Mouse (Mus musculus) CH12.LX (cell line): Measurements from ENCODE around the gene Ercc6. TPM values are rescaled to one million over a fixed set of nuclear protein-coding genes. Genes with fewer than 3 reads are reported as not detected.

Experiments used
- DNase-seq: peaks from one replicate; pipeline ENCODE4 v3.0.0-alpha.2; 2013; ENCODE audit errors: extremely low read depth
- H3K27ac ChIP-seq: 2 replicates; pipeline ENCODE4 v1.5.1; 2012; ENCODE audit warnings: low read depth, mild to moderate bottlenecking, control low read depth, moderate library complexity; ENCODE audit not compliant: insufficient read depth
- H3K27me3 ChIP-seq: replicated peaks from 2 replicates; pipeline ENCODE3; 2012; ENCODE audit warnings: inconsistent platforms
- H3K36me3 ChIP-seq, 2 experiments: replicated peaks in 1 of 2; 2 replicates each; pipeline versions ENCODE3 to v1.6.1; 2012; ENCODE audit warnings: inconsistent platforms in 1 of 2, low read length in 1 of 2, mild to moderate bottlenecking in 1 of 2, mixed read lengths in 1 of 2, moderate library complexity in 1 of 2; ENCODE audit not compliant: control insufficient read depth in 1 of 2, insufficient read depth in 1 of 2
- H3K4me1 ChIP-seq, 2 experiments: 2 replicates each; pipeline ENCODE4 v1.6.1; 2012; ENCODE audit warnings: inconsistent platforms in 1 of 2, moderate library complexity in 1 of 2; ENCODE audit not compliant: insufficient read depth in 2 of 2, control insufficient read depth in 1 of 2
- H3K4me2 ChIP-seq: 2 replicates; pipeline ENCODE4 v1.6.1; 2012; ENCODE audit warnings: low read depth, mild to moderate bottlenecking, control low read depth; ENCODE audit not compliant: poor library complexity, insufficient read depth, severe bottlenecking
- H3K4me3 ChIP-seq, 3 experiments: fragments of 150-350 bp in 1 of 3; sonication (generic) in 1 of 3; replicated peaks in 1 of 3; 2 replicates each; pipeline versions ENCODE3 to v1.5.1; 2011 to 2012; ENCODE audit warnings: low read depth in 2 of 3, low read length in 2 of 3, mild to moderate bottlenecking in 2 of 3, moderate library complexity in 2 of 3, control low read depth in 1 of 3, improper control_type of control experiment in 1 of 3, inconsistent platforms in 1 of 3, mixed read lengths in 1 of 3; ENCODE audit not compliant: poor library complexity in 1 of 3
- H3K79me2 ChIP-seq: replicated peaks from 2 replicates; pipeline ENCODE4 v1.6.1; 2012; ENCODE audit warnings: mild to moderate bottlenecking, moderate library complexity; ENCODE audit not compliant: control insufficient read depth, poor library complexity, insufficient read depth, severe bottlenecking; ENCODE audit errors: extremely low read depth
- H3K9ac ChIP-seq: 2 replicates; pipeline ENCODE4 v1.6.1; 2012; ENCODE audit warnings: low read depth, mild to moderate bottlenecking, control low read depth, moderate library complexity; ENCODE audit not compliant: insufficient read depth
- H3K9me3 ChIP-seq: replicated peaks from 2 replicates; pipeline ENCODE3; 2012; ENCODE audit warnings: low read length, inconsistent platforms, mixed read lengths
- CTCF ChIP-seq, 2 experiments: IDR thresholded peaks in 1 of 2; conservative IDR thresholded peaks in 1 of 2; 2 replicates each; pipeline ENCODE4 v1.5.1; 2011 to 2012; ENCODE audit warnings: low read depth in 2 of 2, low read length in 2 of 2, improper control_type of control experiment in 1 of 2, inconsistent platforms in 1 of 2, mild to moderate bottlenecking in 1 of 2, moderate library complexity in 1 of 2
- ELF1 ChIP-seq: IDR thresholded peaks from 2 replicates; pipeline ENCODE4 v1.6.1; 2014; ENCODE audit warnings: low read depth, mild to moderate bottlenecking, inconsistent platforms, low read length, improper control_type of control experiment
- EP300 ChIP-seq: IDR thresholded peaks from 2 replicates; pipeline ENCODE4 v1.6.1; 2011; ENCODE audit warnings: low read length, improper control_type of control experiment
- ETS1 ChIP-seq: conservative IDR thresholded peaks from 2 replicates; pipeline ENCODE4 v1.6.1; 2012; ENCODE audit warnings: low read depth, mild to moderate bottlenecking, inconsistent platforms, low read length, improper control_type of control experiment, moderate library complexity
- GABPA ChIP-seq: IDR thresholded peaks from 2 replicates; pipeline ENCODE4 v1.6.1; 2012; ENCODE audit warnings: low read depth, low read length, improper control_type of control experiment, inconsistent platforms; ENCODE audit not compliant: insufficient replicate concordance
- IRF4 ChIP-seq: IDR thresholded peaks from 2 replicates; pipeline ENCODE4 v1.6.1; 2014; ENCODE audit warnings: low read depth, mild to moderate bottlenecking, inconsistent platforms, low read length, improper control_type of control experiment
- JUN ChIP-seq: IDR thresholded peaks from 2 replicates; pipeline ENCODE4 v1.6.1; 2011; ENCODE audit warnings: low read depth, mild to moderate bottlenecking, low read length, improper control_type of control experiment, moderate library complexity; ENCODE audit not compliant: insufficient read depth
- JUND ChIP-seq: conservative IDR thresholded peaks from 2 replicates; pipeline ENCODE4 v1.6.1; 2011; ENCODE audit warnings: low read depth, low read length, improper control_type of control experiment
- MAFK ChIP-seq: IDR thresholded peaks from 2 replicates; pipeline ENCODE4 v1.6.1; 2011; ENCODE audit warnings: low read length, improper control_type of control experiment; ENCODE audit not compliant: insufficient replicate concordance
- MAX ChIP-seq: IDR thresholded peaks from 2 replicates; pipeline ENCODE4 v1.6.1; 2011; ENCODE audit warnings: low read length, improper control_type of control experiment
- MXI1 ChIP-seq: IDR thresholded peaks from 2 replicates; pipeline ENCODE4 v1.6.1; 2011; ENCODE audit warnings: mild to moderate bottlenecking, low read depth, low read length, improper control_type of control experiment
- NRF1 ChIP-seq: IDR thresholded peaks from 2 replicates; pipeline ENCODE4 v1.6.1; 2014; ENCODE audit warnings: low read depth, mild to moderate bottlenecking, inconsistent platforms, low read length, improper control_type of control experiment, moderate library complexity
- PAX5 ChIP-seq: IDR thresholded peaks from 2 replicates; pipeline ENCODE4 v1.6.1; 2012; ENCODE audit warnings: low read length, inconsistent platforms, mixed read lengths
- POLR2A ChIP-seq: IDR thresholded peaks from 2 replicates; pipeline ENCODE4 v1.6.1; 2011; ENCODE audit warnings: low read depth, mild to moderate bottlenecking, improper control_type of control experiment, low read length
- POLR2AphosphoS2 ChIP-seq: IDR thresholded peaks from 2 replicates; pipeline ENCODE4 v1.6.1; 2011; ENCODE audit warnings: low read depth, low read length, improper control_type of control experiment
- TBP ChIP-seq: conservative IDR thresholded peaks from 2 replicates; pipeline ENCODE4 v1.6.1; 2011; ENCODE audit warnings: low read depth, low read length, improper control_type of control experiment
- TCF12 ChIP-seq: IDR thresholded peaks from 2 replicates; pipeline ENCODE4 v1.6.1; 2014; ENCODE audit warnings: low read depth, mild to moderate bottlenecking, inconsistent platforms, low read length, improper control_type of control experiment
- UBTF ChIP-seq: IDR thresholded peaks from 2 replicates; pipeline ENCODE4 v1.6.1; 2012; ENCODE audit warnings: low read depth, mild to moderate bottlenecking, inconsistent platforms, low read length, improper control_type of control experiment, moderate library complexity
- ZKSCAN1 ChIP-seq: IDR thresholded peaks from 2 replicates; pipeline ENCODE4 v1.6.1; 2012; ENCODE audit warnings: low read depth, inconsistent platforms, low read length, improper control_type of control experiment, borderline replicate concordance
- ZMIZ1 ChIP-seq: IDR thresholded peaks from 2 replicates; pipeline ENCODE4 v1.6.1; 2012; ENCODE audit warnings: low read depth, mild to moderate bottlenecking, inconsistent platforms, low read length, improper control_type of control experiment
- dilution Hi-C: fragments of 300-500 bp; cut with MboI; formaldehyde crosslinking; loops from 2 replicates; pipeline ENCODE4 v1.14.3; 2020; ENCODE audit warnings: low sequenced_read_pairs; ENCODE audit not compliant: extremely low pct_unique_long_range_greater_than_20kb, extremely low pct_ligation_motif_present
- in situ Hi-C: fragments of 300-500 bp; cut with MboI; formaldehyde crosslinking; loops from 3 replicates; pipeline ENCODE4 v1.14.3; 2019; ENCODE audit warnings: low sequenced_read_pairs, low pct_ligation_motif_present, low pct_unique_long_range_greater_than_20kb, mixed read lengths
- polyA plus RNA-seq: library from polyadenylated mRNA; unstranded; fragments of >175 nt; gene quantifications from 2 replicates; pipeline ENCODE4 v1.2.1, GENCODE M21; 2012; ENCODE audit warnings: low read depth; ENCODE audit not compliant: insufficient read length
- total RNA-seq, 2 experiments: library from RNA; depleted of rRNA; stranded (reverse); fragments of 300-350 nt in 1 of 2; fragments of >200 nt in 1 of 2; gene quantifications; 2 replicates each; pipeline ENCODE4 v1.2.3; 2012 to 2014

Gene Ercc6
- total and polyA plus RNA-seq, 3 experiments = 10.7 to 16.7 (median 15.3) TPM

DNA sequence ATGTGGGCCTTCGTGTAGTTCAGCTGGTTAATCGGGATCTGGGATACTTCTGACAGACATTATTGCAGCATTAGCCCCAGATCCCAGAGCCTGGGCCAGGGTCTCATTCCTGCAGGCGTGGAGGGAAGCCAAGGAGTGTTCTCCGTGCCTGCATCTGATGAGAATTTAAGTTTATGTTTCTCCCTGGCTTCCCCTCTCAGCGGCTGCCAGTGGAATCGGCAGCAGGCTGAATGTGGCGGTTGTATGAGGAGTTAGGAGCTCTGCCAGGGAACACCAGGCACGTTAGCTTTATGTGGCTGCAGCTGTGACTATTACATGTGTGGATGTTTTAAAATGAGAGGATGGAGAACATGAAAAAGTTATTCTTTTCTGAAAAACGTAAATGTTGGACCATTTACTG, 23.4 kb downstream of the Ercc6 start (continued):
- no peak for TF ChIP-seq JUN

DNA sequence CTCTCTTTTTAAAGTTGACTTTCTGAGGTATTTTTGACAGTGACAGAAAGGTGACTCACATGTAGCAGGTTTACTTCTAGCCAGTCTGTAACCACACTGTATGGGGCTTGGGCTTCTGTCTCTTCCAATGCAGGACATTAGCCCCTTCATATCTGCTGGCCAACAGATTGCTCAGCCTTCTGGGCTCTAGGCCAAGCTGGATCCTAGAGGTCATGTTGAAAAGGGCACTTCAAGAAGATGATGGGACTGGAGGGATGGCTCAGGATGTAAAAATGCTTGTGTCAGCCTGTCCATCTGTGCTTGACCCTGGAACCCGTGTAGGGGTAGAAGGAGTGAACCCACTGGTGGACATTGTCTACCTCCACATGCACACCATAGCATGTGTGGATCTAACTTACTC, 24.8 kb downstream of the Ercc6 start:
- dilution Hi-C loops = no loop called here
- no peak for TF ChIP-seq EP300
- no peak for TF ChIP-seq IRF4
- TF ChIP-seq MAX = no peak
- no peak for TF ChIP-seq POLR2AphosphoS2
- no peak for TF ChIP-seq MXI1
- no peak for TF ChIP-seq TBP
- no peak for TF ChIP-seq UBTF
- no peak for TF ChIP-seq TCF12
- TF ChIP-seq GABPA = no peak
- TF ChIP-seq POLR2A = no peak
- no peak for TF ChIP-seq ZMIZ1
- TF ChIP-seq JUND = no peak
- no peak for TF ChIP-seq ELF1
- TF ChIP-seq MAFK = no peak
- no peak for TF ChIP-seq NRF1
- TF ChIP-seq, all 38 proteins: peak for 0
- Histone ChIP-seq H3K4me3 (no peak overlapping the region), H3K79me2 (no peaks in the 10 kb centered on the region), H3K36me3 (peaks cover 15 to 91% of the 10 kb centered on the region in 2 experiments), H3K4me1 (peaks cover 0 to 3% of the 10 kb centered on the region in 2 experiments; a peak in 1 of 4 replicates), H3K4me2 (no peak overlapping the region), H3K9me3 (no peaks in the 10 kb centered on the region), H3K27me3 (no peaks in the 10 kb centered on the region), H3K27ac (no peak overlapping the region), H3K9ac (no peak overlapping the region)
- in situ Hi-C loops = no loop called here
- no peak for DNase-seq

DNA sequence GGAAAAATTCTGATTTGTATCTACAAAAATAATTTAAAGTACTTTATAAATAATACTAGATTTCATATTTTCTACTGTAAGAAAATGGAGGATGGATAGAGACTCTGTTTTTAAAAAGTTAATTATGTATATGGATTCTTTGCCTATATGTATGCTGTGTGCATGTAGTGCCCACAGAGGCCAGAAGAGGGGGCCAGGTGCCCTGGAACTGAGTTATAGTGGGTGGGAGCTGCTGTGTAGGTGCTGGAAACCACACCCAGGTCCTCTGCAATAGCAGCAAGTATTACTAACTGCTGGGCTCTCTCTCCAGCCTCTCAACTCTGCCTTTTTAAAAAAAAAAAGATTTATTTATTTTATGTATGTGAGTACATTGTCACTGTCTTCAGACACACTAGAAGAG, 29.8 kb downstream of the Ercc6 start:
- TF ChIP-seq ZMIZ1 = no peak
- no peak for TF ChIP-seq CTCF (conservative IDR thresholded peaks at IDR 0.05 in 1 of 2, IDR thresholded peaks at IDR 0.05 in 1 of 2; ENCODE audit: low read depth in 2 of 2, low read length in 2 of 2)
- TF ChIP-seq ETS1 = no peak
- no peak for TF ChIP-seq ZKSCAN1
- TF ChIP-seq PAX5 = no peak
- Histone ChIP-seq H3K9ac (no peak overlapping the region), H3K27ac (no peak overlapping the region), H3K4me1 (no peaks in the 10 kb centered on the region), H3K4me3 (no peak overlapping the region), H3K27me3 (no peaks in the 10 kb centered on the region), H3K36me3 (peaks cover 9 to 84% of the 10 kb centered on the region in 2 experiments), H3K9me3 (no peaks in the 10 kb centered on the region), H3K79me2 (no peaks in the 10 kb centered on the region), H3K4me2 (no peak overlapping the region)
- DNase-seq = no peak
- dilution Hi-C loops = no loop called here
- in situ Hi-C loops = no loop called here
